Mouse (Mus musculus) cerebellum, adult 2 months (tissue): ENCODE results near the gene Gak.

Experiments used
- CTCF ChIP-seq: fragments of 200-500 bp; IDR thresholded peaks from 2 replicates; pipeline ENCODE4 v1.5.1; 2011; ENCODE audit warnings: low read depth, mild to moderate bottlenecking, control low read depth, low read length, moderate library complexity, borderline replicate concordance; ENCODE audit not compliant: insufficient read depth
- POLR2A ChIP-seq: fragments of 200-500 bp; IDR thresholded peaks from 2 replicates; pipeline ENCODE4 v1.6.1; 2011; ENCODE audit warnings: low read length, control low read depth, borderline replicate concordance; ENCODE audit not compliant: insufficient read depth

GRCm38 (mm10) chr5:108671757-108672156 lies 42.2 kb upstream of the Gak start:
- no peak for TF ChIP-seq POLR2A
- TF ChIP-seq CTCF: no peak
